Mouse (Mus musculus) hindbrain, embryonic 12.5 days (tissue): ENCODE results near the gene Vmn1r183. TPM values are rescaled to one million over a fixed set of nuclear protein-coding genes. Genes with fewer than 3 reads are reported as not detected.

ENCODE experiments used
- ATAC-seq: fragments of 200-750 bp; cut with Nextera tagmentation; 2 replicates; pipeline ENCODE4 v1.8.0; 2017; ENCODE audit warnings: moderate TSS enrichment; ENCODE audit not compliant: low FRiP score
- H3K27ac ChIP-seq: fragments of 300-500 bp; sonication (generic); 2 replicates; pipeline ENCODE4 v1.5.1; 2016; ENCODE audit warnings: mild to moderate bottlenecking
- H3K27me3 ChIP-seq: fragments of 300-500 bp; sonication (generic); 2 replicates; pipeline ENCODE4 v1.6.1; 2016; ENCODE audit warnings: mild to moderate bottlenecking
- H3K36me3 ChIP-seq: fragments of 300-500 bp; sonication (generic); 2 replicates; pipeline ENCODE4 v1.6.1; 2016; ENCODE audit warnings: mild to moderate bottlenecking
- H3K4me1 ChIP-seq: fragments of 300-500 bp; sonication (generic); 2 replicates; pipeline ENCODE4 v1.6.1; 2016
- H3K4me2 ChIP-seq: fragments of 300-500 bp; sonication (generic); replicated peaks from 2 replicates; pipeline ENCODE4 v1.6.1; 2016; ENCODE audit warnings: mild to moderate bottlenecking
- H3K4me3 ChIP-seq: fragments of 300-500 bp; sonication (generic); 2 replicates; pipeline ENCODE4 v1.5.1; 2016; ENCODE audit warnings: mild to moderate bottlenecking
- H3K9ac ChIP-seq: fragments of 300-500 bp; sonication (generic); 2 replicates; pipeline ENCODE4 v1.6.1; 2016; ENCODE audit warnings: mild to moderate bottlenecking, moderate library complexity
- H3K9me3 ChIP-seq: fragments of 300-500 bp; sonication (generic); replicated peaks from 2 replicates; pipeline ENCODE4 v1.6.1; 2016; ENCODE audit warnings: mild to moderate bottlenecking
- WGBS: fragments of 180-500 bp; shearing (Covaris S2); methylation state at CpG from one replicate; pipeline ENCODE4 v1.1.7; 2016; 5-methylcytosine and 5-hydroxymethylcytosine counted together
- polyA plus RNA-seq: library from polyadenylated mRNA; unstranded; fragments of >200 nt; fragmentation: Nextera tagmentation; extraction: Ambion mirVana; gene quantifications from 2 replicates; pipeline ENCODE4 v1.2.1, GENCODE M21; 2016

The Vmn1r183 gene
- polyA plus RNA-seq, 1 experiment from 2014 or later = not detected

- ATAC-seq = peak; percentile 12; the same call in 1 of the 2 replicates
- Histone ChIP-seq H3K4me1 (peaks cover 4% of the 10 kb centered on the region), H3K4me3 (peak overlapping the region; percentile 57), H3K36me3 (peaks cover 13% of the 10 kb centered on the region), H3K27ac (0 out of 2 replicates have a peak overlapping the region, but pooled peaks have one; percentile 46), H3K9me3 (peaks cover 18% of the 10 kb centered on the region), H3K9ac (peak overlapping the region; percentile 76), H3K27me3 (no peaks in the 10 kb centered on the region), H3K4me2 (peak overlapping the region; percentile 74)
- WGBS = 13% methylated on average over 12 of the region's 12 CpGs
These were observed 59.9 kb downstream of the Vmn1r183 start for GRCm38 (mm10) chr7:24113001-24113400.

Other genes starting within 250 kb of the Vmn1r183 start
- gene Vmn1r175, start 242.6 kb upstream of the Vmn1r183 start, polyA plus RNA-seq = not detected in 2 replicates
- gene Vmn1r176, start 215.9 kb upstream of the Vmn1r183 start, polyA plus RNA-seq = not detected in 2 replicates
- gene Vmn1r177, start 186.8 kb upstream of the Vmn1r183 start, polyA plus RNA-seq = not detected in 2 replicates
- not detected in 2 replicates for gene Vmn1r178, start 161.2 kb upstream of the Vmn1r183 start, polyA plus RNA-seq
- not detected in 2 replicates for gene Vmn1r179, start 126.3 kb upstream of the Vmn1r183 start, polyA plus RNA-seq
- gene Vmn1r180, start 102.6 kb upstream of the Vmn1r183 start, polyA plus RNA-seq = not detected in 2 replicates
- not detected in 2 replicates for gene Vmn1r181, start 78.6 kb upstream of the Vmn1r183 start, polyA plus RNA-seq
- gene V1rd19, start 51.6 kb upstream of the Vmn1r183 start, polyA plus RNA-seq = not detected in 2 replicates
- gene Zfp180, start 28.7 kb downstream of the Vmn1r183 start, polyA plus RNA-seq = 32.4 and 32.5 TPM in 2 replicates
- 7.6 and 9.3 TPM in 2 replicates for gene Zfp112, start 59.1 kb downstream of the Vmn1r183 start, polyA plus RNA-seq
- gene Zfp235, start 80.9 kb downstream of the Vmn1r183 start, polyA plus RNA-seq = 19.2 TPM in 2 replicates
- 4.8 and 5.2 TPM in 2 replicates for gene Zfp114, start 121.8 kb downstream of the Vmn1r183 start, polyA plus RNA-seq
- 9.3 and 10.4 TPM in 2 replicates for gene Zfp111, start 158.2 kb downstream of the Vmn1r183 start, polyA plus RNA-seq
- 4.9 and 5.5 TPM in 2 replicates for gene Zfp109, start 184.3 kb downstream of the Vmn1r183 start, polyA plus RNA-seq
- 4.4 and 5.4 TPM in 2 replicates for gene Zfp108, start 201.5 kb downstream of the Vmn1r183 start, polyA plus RNA-seq
- gene Zfp93, start 217.2 kb downstream of the Vmn1r183 start, polyA plus RNA-seq = 7.3 and 8.7 TPM in 2 replicates
- 45.0 and 46.4 TPM in 2 replicates for gene Zfp61, start 248.0 kb downstream of the Vmn1r183 start, polyA plus RNA-seq